Mouse (Mus musculus) liver, embryonic 14.5 days (tissue): Measurements from ENCODE around the gene C2cd5.

Experiments
- CTCF ChIP-seq: IDR thresholded peaks from 2 replicates; pipeline ENCODE4 v1.5.1; 2016; ENCODE audit warnings: antibody characterized with exemption, low read depth, control low read depth
- EP300 ChIP-seq: IDR thresholded peaks from 2 replicates; pipeline ENCODE4 v1.6.1; 2016; ENCODE audit warnings: antibody characterized with exemption, low read depth

DNA sequence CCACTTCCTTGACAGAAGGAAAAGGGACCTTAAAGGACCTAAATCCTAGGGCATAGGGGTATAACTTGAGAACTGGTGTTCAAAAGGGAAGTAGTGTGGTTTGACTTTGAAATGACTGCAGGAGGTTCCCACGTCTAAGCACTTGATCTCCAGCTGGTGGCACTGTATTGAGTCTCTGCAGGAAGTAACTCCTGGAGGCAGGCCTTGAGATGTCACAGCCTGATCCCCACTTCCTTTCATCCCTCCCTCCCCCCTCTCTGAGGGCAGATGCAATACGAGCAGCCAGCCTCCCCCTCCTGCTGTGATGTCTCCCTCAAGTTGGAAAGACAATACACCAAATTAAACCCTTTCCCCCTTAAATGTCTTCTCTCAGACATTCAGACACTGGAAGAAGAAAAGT, 14.6 kb upstream of the C2cd5 start:
- peak; percentile 49 for TF ChIP-seq CTCF
- TF ChIP-seq EP300, result no peak
